Mouse (Mus musculus): Measurements from ENCODE around the gene Alox5. TPM values are rescaled to one million over a fixed set of nuclear protein-coding genes. Genes with fewer than 3 reads are reported as not detected.

Alox5 gene
- polyA plus RNA-seq, 1 experiment, result 1.5 TPM

DNA sequence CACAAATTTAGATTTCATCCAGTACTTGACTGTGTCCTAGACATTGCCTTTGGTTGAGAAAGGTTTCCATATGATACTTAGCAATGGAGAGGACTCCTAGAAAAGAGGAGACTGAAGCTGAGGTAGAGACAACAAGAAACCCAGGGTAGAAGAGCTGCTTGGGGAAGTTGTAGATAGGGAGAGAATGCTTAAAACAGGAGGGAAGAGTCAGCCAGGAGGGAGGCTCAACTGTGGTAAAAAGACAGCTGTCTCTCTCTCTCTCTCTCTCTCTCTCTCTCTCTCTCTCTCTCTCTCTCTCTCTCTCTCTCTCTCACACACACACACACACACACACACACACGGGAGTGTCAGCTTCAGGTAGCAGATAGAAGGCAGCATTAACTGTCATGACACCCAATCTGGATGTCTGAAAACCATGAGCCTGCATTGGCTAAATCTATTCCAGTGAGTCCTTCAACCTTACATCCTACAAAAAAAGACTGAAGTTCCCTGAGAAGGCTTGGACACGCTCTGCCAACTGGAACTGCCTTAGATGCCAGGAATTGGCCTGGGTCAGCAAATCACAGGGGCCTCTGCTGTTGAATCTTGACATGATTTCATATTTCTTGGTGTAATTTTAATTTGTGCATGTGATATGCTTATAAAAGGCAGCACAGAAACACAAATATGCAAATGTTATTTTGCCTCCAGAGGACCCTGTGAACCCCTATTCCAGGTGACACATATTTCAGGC, 65.9 kb downstream of the Alox5 start:
- Histone ChIP-seq H3K4me1 (ENCODE audit: control insufficient read depth, insufficient read depth, low read length) (no peaks in the 10 kb centered on the region; the same call in 1 of the 2 replicates), H3K27ac (ENCODE audit: insufficient read depth, low read length) (no peak overlapping the region), H3K4me3 (ENCODE audit: insufficient read depth, low read length) (no peak overlapping the region)
- TF ChIP-seq POLR2A (IDR thresholded peaks at IDR 0.05; ENCODE audit: extremely low read depth, insufficient read depth, low read length) (no peak), CTCF (IDR thresholded peaks at IDR 0.05; ENCODE audit: extremely low read depth, insufficient read depth, low read length) (no peak)

GRCm38 (mm10) chr6:116389481-116389880, 71.5 kb downstream of the Alox5 start:
- H3K4me3 ChIP-seq (ENCODE audit: insufficient read depth, low read length), result no peak overlapping the region
- peaks cover 2% of the 10 kb centered on the region; the same call in 1 of the 2 replicates for H3K4me1 ChIP-seq (ENCODE audit: control insufficient read depth, insufficient read depth, low read length)
- TF ChIP-seq POLR2A (IDR thresholded peaks at IDR 0.05; ENCODE audit: extremely low read depth, insufficient read depth, low read length) (no peak), CTCF (IDR thresholded peaks at IDR 0.05; ENCODE audit: extremely low read depth, insufficient read depth, low read length) (no peak)
- H3K27ac ChIP-seq (ENCODE audit: insufficient read depth, low read length), result no peak overlapping the region

GRCm38 (mm10) chr6:116388068-116388467, 72.9 kb downstream of the Alox5 start:
- Histone ChIP-seq H3K27ac (ENCODE audit: insufficient read depth, low read length) (no peak overlapping the region), H3K4me1 (ENCODE audit: control insufficient read depth, insufficient read depth, low read length) (peaks cover 3% of the 10 kb centered on the region), H3K4me3 (ENCODE audit: insufficient read depth, low read length) (no peak overlapping the region)
- TF ChIP-seq CTCF (IDR thresholded peaks at IDR 0.05; ENCODE audit: extremely low read depth, insufficient read depth, low read length) (no peak), POLR2A (IDR thresholded peaks at IDR 0.05; ENCODE audit: extremely low read depth, insufficient read depth, low read length) (no peak)

GRCm38 (mm10) chr6:116386506-116386905, 74.5 kb downstream of the Alox5 start:
- no peak overlapping the region for H3K4me3 ChIP-seq (ENCODE audit: insufficient read depth, low read length)
- no peak overlapping the region for H3K27ac ChIP-seq (ENCODE audit: insufficient read depth, low read length)
- peaks cover 4% of the 10 kb centered on the region for H3K4me1 ChIP-seq (ENCODE audit: control insufficient read depth, insufficient read depth, low read length)
- TF ChIP-seq POLR2A (IDR thresholded peaks at IDR 0.05; ENCODE audit: extremely low read depth, insufficient read depth, low read length) (no peak), CTCF (IDR thresholded peaks at IDR 0.05; ENCODE audit: extremely low read depth, insufficient read depth, low read length) (no peak)

GRCm38 (mm10) chr6:116386045-116386415, 74.9 kb downstream of the Alox5 start:
- Histone ChIP-seq H3K4me1 (ENCODE audit: control insufficient read depth, insufficient read depth, low read length) (peaks cover 4% of the 10 kb centered on the region), H3K4me3 (ENCODE audit: insufficient read depth, low read length) (no peak overlapping the region), H3K27ac (ENCODE audit: insufficient read depth, low read length) (no peak overlapping the region)
- no peak for TF ChIP-seq CTCF (IDR thresholded peaks at IDR 0.05; ENCODE audit: extremely low read depth, insufficient read depth, low read length)
- TF ChIP-seq POLR2A (IDR thresholded peaks at IDR 0.05; ENCODE audit: extremely low read depth, insufficient read depth, low read length), result no peak

DNA sequence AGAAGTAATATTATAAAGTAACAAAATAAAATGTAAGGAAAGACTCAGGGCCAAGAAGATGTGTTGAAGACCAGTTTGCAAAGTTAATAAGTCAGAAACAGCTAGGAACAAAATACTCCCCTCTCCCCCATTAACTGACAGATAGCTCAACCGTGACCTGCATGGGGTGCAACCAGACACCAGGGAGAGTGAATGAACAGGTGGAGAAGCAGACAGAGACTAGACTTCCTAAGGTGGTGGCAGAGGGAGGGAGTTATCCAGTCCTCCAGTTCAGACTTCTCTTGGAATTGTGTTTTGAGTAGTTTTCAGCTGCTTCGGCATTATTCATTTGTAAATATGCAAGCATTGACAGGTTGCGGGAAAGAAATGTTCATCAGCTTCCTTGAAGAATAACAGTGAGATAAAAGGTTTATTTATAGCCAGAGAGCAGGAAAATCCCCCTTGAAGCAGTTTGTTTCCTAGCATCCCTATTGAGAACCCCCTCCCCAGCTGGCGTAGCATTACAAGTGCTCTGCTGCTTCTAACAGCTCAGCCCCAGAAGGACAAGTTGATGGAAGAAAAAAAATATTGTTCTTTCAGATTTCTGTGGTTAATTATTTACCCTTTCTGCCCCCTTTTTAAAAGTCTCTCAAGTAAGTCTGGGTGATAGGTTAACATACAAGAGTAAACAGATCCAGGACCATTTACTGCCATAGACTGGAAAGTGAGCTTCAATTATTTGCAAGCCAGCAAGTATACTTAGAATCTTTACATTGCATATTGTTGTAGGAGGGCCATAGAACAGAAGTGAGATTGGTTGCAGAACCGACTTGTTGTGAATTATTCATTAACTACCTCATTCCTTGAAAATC, 75.6 kb downstream of the Alox5 start:
- H3K4me3 ChIP-seq (ENCODE audit: insufficient read depth, low read length), result no peak overlapping the region
- TF ChIP-seq POLR2A (IDR thresholded peaks at IDR 0.05; ENCODE audit: extremely low read depth, insufficient read depth, low read length) (no peak), CTCF (IDR thresholded peaks at IDR 0.05; ENCODE audit: extremely low read depth, insufficient read depth, low read length) (no peak)
- H3K27ac ChIP-seq (ENCODE audit: insufficient read depth, low read length), result no peak overlapping the region
- H3K4me1 ChIP-seq (ENCODE audit: control insufficient read depth, insufficient read depth, low read length), result peaks cover 4% of the 10 kb centered on the region

GRCm38 (mm10) chr6:116383582-116383981, 77.4 kb downstream of the Alox5 start:
- H3K27ac ChIP-seq (ENCODE audit: insufficient read depth, low read length), result peak overlapping the region; percentile 53; the same call in 1 of the 2 replicates
- no peak for TF ChIP-seq CTCF (IDR thresholded peaks at IDR 0.05; ENCODE audit: extremely low read depth, insufficient read depth, low read length)
- TF ChIP-seq POLR2A (IDR thresholded peaks at IDR 0.05; ENCODE audit: extremely low read depth, insufficient read depth, low read length), result no peak
- no peak overlapping the region for H3K4me3 ChIP-seq (ENCODE audit: insufficient read depth, low read length)
- H3K4me1 ChIP-seq (ENCODE audit: control insufficient read depth, insufficient read depth, low read length), result peaks cover 4% of the 10 kb centered on the region

GRCm38 (mm10) chr6:116381605-116382004, 79.4 kb downstream of the Alox5 start:
- H3K4me3 ChIP-seq (ENCODE audit: insufficient read depth, low read length), result no peak overlapping the region
- TF ChIP-seq POLR2A (IDR thresholded peaks at IDR 0.05; ENCODE audit: extremely low read depth, insufficient read depth, low read length) (no peak), CTCF (IDR thresholded peaks at IDR 0.05; ENCODE audit: extremely low read depth, insufficient read depth, low read length) (no peak)
- no peak overlapping the region for H3K27ac ChIP-seq (ENCODE audit: insufficient read depth, low read length)
- H3K4me1 ChIP-seq (ENCODE audit: control insufficient read depth, insufficient read depth, low read length), result peaks cover 4% of the 10 kb centered on the region

GRCm38 (mm10) chr6:116380157-116380556, 80.8 kb downstream of the Alox5 start:
- no peak for TF ChIP-seq CTCF (IDR thresholded peaks at IDR 0.05; ENCODE audit: extremely low read depth, insufficient read depth, low read length)
- no peak for TF ChIP-seq POLR2A (IDR thresholded peaks at IDR 0.05; ENCODE audit: extremely low read depth, insufficient read depth, low read length)
- no peak overlapping the region for H3K4me3 ChIP-seq (ENCODE audit: insufficient read depth, low read length)
- H3K4me1 ChIP-seq (ENCODE audit: control insufficient read depth, insufficient read depth, low read length), result peaks cover 2% of the 10 kb centered on the region
- H3K27ac ChIP-seq (ENCODE audit: insufficient read depth, low read length), result no peak overlapping the region

Measured in cortical plate, adult 2 months (tissue).